Mouse (Mus musculus): ENCODE data around the gene Gm10799.

DNA sequence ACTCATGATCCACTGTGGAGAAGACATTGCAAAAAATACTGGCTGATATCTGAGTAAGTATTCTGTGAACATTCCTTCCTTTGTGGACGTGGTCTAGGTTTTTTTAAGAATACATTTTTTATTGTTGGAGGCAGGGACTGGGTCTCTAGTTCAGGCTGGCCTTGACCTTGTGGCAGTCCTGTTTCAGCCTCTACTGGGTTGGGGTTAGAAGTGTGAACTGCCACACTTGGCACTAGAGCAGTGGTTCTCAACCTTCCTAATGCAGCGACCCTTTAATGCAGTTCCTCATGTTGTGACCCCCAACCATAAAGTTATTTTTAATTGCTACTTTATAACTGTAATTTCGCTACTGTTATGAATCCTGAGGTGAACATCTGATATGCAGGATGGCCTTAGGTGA lies 38.0 kb downstream of the Gm10799 start:
- TF ChIP-seq CTCF (conservative IDR thresholded peaks at IDR 0.05; ENCODE audit: low read length) (no peak), POU5F1 (IDR thresholded peaks at IDR 0.05; ENCODE audit: borderline replicate concordance, low read length) (no peak)

All from E14TG2a.4 (cell line).